Mouse (Mus musculus) spleen, postnatal 36 days (tissue): Measurements from ENCODE around the gene Gm44503.

ENCODE experiments used
- DNase-seq, 2 experiments: peaks; one replicate each; pipeline ENCODE4 v3.0.0; 2022; ENCODE audit warnings: low spot score in 2 of 2, mixed read lengths in 1 of 2

Gm44503 gene

DNA sequence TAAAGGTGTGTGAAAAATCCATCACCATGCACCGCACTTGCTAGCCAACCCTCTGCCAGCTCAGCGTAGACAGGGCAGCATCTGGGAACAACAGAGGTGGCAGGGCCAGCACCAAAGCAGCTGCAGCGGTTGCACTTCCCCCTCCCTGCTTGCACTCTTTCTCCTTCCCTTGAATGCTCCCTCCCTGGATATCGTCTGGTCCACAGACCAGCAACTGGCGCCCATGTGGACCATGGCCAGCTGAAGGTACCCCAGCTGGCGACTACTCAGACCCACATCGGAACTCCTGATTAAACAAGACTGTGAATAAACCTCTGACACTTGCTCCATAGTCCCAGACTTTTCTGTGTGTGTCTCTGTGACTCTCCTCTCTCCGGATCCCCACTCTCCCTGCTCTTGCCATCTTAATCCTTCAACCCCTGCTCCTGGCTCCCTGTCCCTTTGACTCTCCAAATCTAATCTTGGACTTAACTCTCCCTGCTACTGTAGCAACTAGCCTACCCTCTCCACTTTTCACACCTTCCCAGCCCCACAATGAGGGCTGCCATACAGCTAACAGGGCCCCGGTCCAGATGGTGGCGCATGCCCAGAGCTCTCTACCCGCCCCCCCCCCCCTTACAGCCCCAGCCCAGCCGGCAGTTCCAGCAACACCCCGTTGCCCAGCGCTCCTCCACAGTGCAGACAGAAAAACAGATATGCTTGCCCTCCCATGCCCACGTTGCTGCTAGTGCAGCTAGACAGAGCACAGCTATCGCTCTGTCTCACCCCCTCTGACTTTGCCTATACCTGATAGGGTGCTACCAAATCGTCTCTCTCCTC, 67.4 kb downstream of the Gm44503 start:
- no peak for DNase-seq

DNA sequence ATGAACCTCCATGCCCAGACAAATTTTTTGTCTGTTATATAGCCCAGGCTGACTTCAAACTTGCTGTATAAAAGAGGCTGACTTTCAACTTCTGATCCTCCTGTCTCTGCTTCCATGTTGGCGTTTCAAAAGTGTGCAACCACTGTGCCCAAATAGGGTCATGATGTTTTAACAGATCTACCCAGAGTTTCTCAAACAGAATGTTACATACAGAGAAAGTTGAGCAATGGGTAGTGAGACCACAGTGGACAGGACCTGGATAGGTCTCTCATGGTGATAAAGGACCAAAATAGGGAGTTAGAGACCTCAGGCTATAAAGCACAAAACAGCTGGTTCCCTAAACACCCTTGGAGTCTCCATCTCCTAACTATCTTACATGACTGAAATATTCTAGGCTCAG, 71.8 kb downstream of the Gm44503 start:
- DNase-seq = no peak

DNA sequence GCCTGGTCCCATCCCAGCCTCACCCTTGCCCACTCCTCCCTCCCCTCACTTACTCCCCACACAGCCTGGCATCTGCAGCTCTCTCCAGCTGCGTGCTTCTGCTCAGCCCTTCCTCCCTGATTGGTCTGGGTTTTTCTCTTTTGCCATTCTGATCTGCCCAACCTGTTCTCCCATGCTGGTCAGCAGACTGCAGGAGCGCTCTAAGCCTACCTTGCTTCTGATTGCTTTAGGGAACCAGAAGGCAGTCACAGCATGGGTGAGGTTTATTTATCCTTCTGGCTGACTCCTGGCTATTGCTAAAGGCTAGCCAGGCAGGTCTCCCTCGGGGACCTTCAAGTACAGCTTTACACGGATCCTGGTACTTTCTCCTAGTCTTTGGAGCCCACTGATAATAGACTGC, 72.8 kb downstream of the Gm44503 start:
- DNase-seq = no peak

DNA sequence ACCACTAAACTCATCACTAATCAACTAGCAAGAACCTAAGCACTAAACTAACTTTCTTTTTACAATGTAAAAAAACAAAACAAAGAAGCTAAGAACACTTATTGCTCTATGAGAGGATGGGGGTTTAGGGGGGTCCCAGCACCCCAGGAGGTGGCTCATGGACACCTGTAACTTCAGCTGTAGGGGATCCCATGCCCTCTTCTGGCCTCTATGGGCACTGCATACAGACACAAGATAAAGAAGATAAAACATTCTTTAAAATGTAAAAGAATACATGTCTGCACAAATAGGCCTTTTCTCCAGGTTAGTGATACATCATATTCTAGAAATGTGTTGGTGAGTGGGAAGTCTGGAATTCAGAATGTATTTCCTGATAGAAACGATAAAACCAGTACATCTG, 74.8 kb downstream of the Gm44503 start:
- no peak for DNase-seq

DNA sequence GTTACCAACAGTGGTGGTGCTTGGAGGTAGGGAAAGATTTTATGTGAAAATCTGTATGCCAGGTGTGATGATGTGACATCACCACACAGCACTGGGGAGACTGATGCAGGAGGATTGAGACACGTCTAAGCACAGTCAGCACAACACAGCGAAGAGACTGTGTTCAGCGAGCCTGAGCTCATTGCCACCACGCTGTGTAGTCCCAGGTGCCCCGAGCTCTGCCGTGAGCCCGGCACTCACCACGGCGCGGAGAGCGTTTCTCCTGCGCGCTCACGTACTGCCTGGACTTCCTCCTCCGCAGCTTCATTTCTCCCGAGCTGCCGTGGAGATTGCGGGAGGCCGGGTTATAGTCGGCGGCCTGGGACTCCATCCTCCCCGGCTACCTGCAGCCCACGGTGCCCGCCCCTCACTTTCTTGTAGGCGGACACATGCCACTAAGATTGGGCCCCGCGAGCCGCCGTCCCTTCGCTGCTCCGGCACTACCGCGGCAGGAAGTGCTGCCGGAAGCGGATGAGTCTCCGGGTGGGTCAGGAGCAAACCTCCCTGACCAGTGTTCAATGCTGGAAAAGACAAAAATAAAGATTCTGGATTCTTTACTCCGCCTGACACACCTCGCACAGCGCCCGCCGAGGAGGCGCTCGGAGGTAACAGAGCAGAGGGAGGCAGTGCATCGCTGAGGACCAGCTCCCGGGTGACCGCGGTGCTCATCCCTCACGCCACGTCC, 80.7 kb downstream of the Gm44503 start:
- DNase-seq = peak; percentile 88 to 90

DNA sequence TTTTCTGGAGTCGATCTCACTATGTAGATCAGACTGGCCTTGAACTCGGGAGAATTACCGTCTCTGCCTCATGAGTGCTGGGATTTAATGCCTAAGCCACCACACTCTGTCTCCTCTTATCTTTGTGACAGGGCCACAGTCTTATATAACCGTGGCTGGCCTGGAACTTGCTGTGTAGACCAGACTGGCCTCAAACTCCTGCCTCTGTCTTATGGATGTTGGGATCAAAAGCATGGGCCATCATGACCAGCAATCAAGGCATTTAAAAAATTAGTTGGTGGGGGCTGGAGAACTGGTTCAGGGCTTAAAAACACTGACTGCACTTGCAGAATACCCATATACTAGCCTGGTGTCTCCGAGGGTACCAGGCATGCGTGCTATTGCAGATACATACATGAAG, 81.4 kb downstream of the Gm44503 start, which contains the start of gene Pigb:
Gene Pigb (minus strand): TSS at position 299 of the 400 bp plus-strand sequence.
- no peak for DNase-seq

DNA sequence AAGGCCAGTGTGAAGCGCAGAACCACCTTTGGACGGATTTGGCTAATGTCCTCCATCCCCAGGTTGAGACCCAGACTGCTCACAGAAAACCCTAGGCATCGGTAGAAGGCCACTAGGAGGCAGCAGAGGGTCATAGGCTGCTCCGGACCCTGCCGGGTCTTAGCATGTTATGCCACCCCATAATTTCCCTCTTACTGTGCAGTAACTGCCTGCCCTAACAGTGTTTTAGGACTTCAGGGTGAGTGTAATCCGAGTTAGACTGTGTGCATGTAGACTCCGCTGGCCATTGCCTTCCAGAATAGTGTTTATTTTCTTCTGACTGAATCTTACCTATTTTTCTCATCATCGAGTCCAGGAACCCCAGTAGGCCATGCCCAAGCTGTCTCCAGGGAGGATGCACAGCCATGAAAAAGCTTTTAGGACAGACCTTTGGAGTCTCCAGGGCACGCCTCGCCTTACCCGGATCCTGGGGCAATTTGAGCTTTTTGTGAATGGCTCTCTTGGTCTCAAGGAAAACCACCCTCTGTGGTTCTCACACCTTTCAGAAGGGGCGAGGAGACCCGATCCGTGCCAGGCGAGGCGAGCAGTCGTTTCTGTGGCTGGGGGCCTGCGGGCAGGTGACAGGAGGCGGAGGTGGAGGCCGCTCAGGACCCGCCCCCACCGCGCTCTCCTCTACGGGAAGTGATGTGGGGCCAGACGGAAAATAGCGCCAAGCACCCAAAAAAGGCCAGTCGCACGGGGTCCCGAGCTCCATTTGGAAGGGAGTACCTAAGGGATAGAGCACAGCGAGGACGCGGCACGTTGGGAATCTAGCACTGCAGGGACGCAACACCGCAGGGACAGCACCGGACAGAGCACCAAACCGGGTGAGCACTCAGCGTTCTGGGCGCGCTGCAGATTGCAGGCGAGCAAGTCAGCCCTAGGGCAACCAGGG, 85.8 kb downstream of the Gm44503 start, which contains the start of gene Rab27a:
Gene Rab27a (plus strand): TSS at position 709 of the 934 bp plus-strand sequence.
- DNase-seq = peak; percentile 84

DNA sequence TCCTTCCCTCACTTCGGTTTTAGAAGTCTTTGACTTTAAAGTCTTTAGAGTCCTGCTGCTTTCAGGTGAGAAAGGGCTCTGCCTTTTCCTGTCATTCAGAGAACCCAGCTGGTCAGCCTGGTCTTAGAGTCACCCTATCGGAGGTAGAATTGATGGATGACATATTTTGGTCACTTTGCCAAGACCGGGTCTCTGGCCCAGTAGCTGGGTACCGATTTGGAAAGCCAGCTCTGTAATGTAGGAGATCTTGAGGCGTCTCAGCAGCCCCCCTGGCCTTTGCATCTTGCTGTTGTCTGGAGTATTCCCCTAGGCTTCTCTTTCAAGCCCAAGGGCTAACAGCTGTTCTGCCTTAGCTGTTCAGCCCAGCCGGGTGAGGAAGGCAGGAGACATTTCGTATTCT, 86.6 kb downstream of the Gm44503 start:
- DNase-seq = no peak

DNA sequence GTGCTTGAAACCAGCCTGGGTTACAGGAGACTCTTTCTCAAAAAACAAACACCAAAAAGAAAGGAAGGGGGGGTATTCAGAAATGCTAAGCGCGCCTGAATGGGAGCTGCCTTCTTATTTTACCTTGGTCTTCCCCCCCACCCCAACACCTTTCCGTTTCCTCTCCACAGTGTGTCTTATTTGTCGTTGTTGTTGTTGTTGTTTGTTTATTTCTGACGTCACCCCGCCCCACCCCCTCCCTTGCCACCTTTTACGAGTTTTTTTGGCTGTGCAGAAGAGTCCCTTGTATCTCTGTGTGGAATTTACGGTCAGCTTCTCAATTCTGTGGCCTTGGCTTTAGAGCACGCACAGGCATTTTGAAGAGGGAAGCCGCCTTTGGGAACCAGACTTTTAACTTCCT, 87.1 kb downstream of the Gm44503 start:
- no peak for DNase-seq

DNA sequence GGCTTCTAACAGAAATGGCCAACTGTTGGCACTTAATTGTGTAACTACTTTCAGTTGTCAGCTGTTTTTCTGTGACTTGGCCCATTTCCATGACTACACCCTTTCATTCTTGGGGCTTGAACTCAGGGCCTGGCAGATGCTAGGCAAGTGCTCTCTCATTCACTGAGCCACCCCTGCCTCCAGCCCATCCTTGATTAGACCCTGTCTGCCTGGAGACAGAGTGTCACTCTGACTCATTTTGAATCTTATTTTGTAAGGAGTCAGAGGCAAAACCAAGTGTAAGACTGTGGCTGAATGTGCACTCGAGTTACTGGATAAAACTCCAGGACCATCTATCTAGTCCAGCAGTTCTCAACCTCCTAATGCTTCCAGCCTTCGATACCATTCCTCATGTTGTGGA, 89.3 kb downstream of the Gm44503 start:
- DNase-seq = no peak

DNA sequence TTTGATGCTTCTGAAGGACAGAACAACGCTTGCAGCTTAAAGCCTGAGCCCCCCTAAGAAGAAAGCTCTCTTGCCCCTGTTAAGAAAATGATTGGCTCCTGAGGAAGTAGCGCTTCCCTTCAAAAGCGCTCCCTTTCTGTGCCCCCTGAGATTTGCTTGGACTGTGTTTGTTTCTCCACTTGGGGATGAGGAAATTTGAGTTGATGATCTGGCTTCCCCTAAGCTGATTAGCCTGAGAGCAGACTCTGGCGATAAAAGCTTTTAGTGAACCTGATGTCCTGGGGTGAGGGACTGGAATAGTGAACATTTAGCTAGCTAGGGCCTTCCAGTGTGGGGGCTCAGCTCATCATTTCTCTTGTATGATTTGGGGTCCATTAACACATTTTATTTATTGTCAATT, 90.3 kb downstream of the Gm44503 start:
- no peak for DNase-seq

DNA sequence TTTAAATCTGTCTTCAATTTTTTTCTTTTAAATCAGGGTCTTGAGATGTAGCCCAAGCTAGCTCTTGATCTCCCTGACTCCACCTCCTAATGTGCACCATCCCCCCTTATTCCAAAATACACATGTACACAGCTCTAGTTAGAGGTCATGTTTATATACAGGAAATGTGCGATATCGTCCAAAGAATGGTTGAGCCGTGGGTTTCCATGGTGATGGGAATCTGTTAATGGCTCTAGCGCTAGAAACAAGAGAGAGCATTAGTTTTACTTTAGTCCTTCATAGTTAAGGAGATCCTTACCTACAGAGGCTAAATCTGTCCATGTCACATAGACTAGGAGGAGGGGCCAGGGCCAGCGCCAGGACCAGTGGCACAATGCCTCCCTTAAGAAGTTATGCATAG, 91.2 kb downstream of the Gm44503 start:
- no peak for DNase-seq

DNA sequence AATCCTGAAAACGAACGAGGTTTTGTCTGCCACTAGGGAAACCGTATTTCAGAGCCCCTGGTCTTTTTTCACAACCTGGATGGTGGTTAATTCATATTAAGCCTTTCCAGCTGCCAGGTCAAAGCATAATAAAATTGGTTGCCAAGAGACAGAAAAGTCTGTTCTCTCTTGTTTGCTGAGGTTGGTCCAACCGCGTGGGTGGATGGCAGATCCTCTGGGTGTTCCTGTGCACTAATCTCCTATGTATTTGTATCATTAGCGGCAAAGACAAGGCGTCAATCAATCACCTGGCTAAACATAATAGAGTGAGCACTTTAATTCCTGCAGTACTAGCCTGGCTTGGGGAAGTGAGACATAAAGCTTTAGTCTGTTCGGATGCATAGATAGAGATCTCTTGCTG, 92.0 kb downstream of the Gm44503 start:
- DNase-seq = no peak

DNA sequence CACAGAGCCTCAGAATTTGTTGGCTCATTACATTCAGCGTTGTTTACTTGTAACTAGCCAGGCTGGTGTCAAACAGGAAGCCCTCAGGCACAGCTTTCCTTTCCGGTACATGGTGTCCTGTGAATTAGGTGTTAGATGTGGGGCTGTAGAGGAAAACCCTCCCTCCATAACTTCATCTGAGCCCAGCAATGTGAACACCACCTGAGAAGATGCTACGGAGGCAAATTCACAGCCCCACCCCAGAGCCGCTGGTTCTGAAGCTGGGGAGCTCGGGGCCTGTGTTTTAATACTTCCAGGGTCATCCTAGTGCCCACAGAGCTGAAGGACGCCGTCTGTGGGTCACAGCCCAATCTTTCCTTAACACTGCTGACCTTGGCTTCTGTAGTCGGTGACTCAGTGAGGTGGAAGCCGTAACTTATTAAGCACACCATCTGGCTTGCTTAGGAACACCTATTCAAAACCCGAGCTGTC, 96.8 kb downstream of the Gm44503 start:
- peak in 1 of 2 experiments; percentile 2 for DNase-seq

DNA sequence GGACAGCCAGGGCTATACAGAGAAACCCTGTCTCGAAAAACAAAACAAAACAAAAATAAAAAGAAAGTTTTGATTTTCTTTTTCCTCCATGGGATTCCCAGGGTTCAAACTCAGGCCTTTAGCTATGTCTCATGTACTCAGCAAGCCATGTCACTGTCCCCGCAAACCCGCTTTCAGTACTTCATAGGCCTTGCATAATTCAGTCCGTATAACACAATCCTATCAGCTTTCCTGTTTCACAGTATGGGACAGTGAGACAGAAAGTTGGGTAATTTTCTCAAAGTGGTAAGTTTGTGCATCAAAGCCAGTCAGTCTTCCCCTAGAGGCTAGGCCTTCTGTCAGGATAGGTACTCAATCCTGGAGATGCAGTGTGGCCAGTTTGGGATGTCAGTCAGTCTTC, 100.6 kb downstream of the Gm44503 start:
- no peak for DNase-seq

DNA sequence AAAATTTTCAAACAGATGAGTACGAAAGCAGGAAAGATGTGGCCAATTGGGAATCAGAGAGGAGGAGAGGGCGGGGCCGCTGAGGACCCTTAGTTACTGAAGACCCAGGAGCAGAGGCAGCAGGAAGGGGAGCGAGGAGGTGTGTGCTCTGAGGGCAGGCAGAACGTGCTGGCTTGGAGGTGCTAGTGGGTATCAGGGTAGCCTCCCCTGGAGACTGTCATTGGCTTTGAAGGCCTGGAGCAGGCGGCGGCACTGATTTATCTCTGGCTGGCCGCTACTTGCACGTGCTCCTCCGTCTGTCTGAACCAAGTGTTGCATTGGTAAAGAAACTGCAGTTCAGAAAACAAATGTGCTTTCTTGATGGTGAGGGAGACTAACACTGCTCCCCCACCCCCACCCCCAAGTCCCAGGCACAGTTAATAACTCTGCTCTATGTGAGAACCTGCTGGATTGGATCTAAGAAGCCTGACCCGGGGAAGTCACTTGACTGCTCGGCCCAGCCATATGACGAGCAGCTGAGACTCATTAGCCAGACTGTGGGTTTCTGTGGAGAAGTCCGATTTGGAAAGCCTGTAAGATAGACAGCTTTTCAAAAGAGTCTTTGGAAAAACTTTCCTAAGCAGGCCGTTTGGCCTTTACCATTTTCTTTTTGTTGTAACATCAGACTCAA, 105.1 kb downstream of the Gm44503 start:
- DNase-seq = no peak
